In genomic region chr1:152701066-152701465, GRCm38 (mm10) we compare ENCODE assay signal across 23 mouse cellular contexts. TPM values are rescaled to one million over a fixed set of nuclear protein-coding genes. Genes with fewer than 3 reads are reported as not detected.
"Had no signal": no experiment of that assay in that cellular context is flagged by ENCODE, and none has a peak within 500 bp of the region (broad histone marks: within the 10 kb centered on the region; RNA-seq: fewer than 3 reads in every experiment).

No protein-coding gene starts in this region.

- DNase-seq: retina, postnatal 1 day; right cerebral cortex, adult 18-20 months; right cerebral cortex, postnatal 14 days; right cerebral cortex, postnatal 25 days; right cerebral cortex, postnatal 4 days; spleen, adult 18-20 months; thymus, adult 18-20 months; thymus, adult 2 months; thymus, postnatal 14 days; thymus, postnatal 25 days; thymus, postnatal 36 days; thymus, postnatal 4 days had no signal

- H3K27ac ChIP-seq: neural tube, embryonic 13.5 days; neural tube, embryonic 15.5 days; stomach, embryonic 15.5 days; stomach, postnatal 0 days had no signal

- H3K4me3 ChIP-seq: neural tube, embryonic 13.5 days; neural tube, embryonic 15.5 days; stomach, embryonic 15.5 days had no signal

- H3K36me3 ChIP-seq: neural tube, embryonic 13.5 days; neural tube, embryonic 15.5 days; stomach, embryonic 15.5 days had no signal

- H3K27me3 ChIP-seq: neural tube, embryonic 13.5 days; neural tube, embryonic 15.5 days; stomach, embryonic 15.5 days had no signal

RNA-seq across cellular contexts. Expression of gene Apobec4, which starts 49.3 kb away (rescaled TPM):
- total RNA-seq: neutrophil, adult 5-6 weeks had no signal
- polyA plus RNA-seq: neural tube, embryonic 13.5 days; small intestine, adult 2 months; spleen, adult 2 months; stomach, embryonic 14.5 days; stomach, embryonic 16.5 days; stomach, postnatal 0 days; thymus, adult 2 months; thymus, postnatal 0 days; urinary bladder, adult 2 months had no signal
